Mouse (Mus musculus) heart, postnatal 0 days (tissue): Measurements from ENCODE around the gene Zmym1.

Experiments used
- CTCF ChIP-seq: IDR thresholded peaks from 2 replicates; pipeline ENCODE4 v1.5.1; 2016; ENCODE audit warnings: antibody characterized with exemption, control low read depth, low read depth
- EP300 ChIP-seq: IDR thresholded peaks from 2 replicates; pipeline ENCODE4 v1.6.1; 2016; ENCODE audit warnings: antibody characterized with exemption, low read depth

GRCm38 (mm10) chr4:127060585-127061290 is at the start of gene Zmym1:
- TF ChIP-seq CTCF (no peak), EP300 (no peak)
